Mouse (Mus musculus) gonadal fat pad, adult 2 months (tissue): ENCODE results near the gene Arhgef40. TPM values are rescaled to one million over a fixed set of nuclear protein-coding genes. Genes with fewer than 3 reads are reported as not detected.
A peak's percentile ranks its signal among the peaks of the same experiment; 100 is the strongest.
"Not testable (repeated sequence)": the region's sequence is repeated elsewhere in the genome, so short reads cannot be mapped to it uniquely, and the experiment has no call there.

Source experiments
- DNase-seq: peaks from one replicate; pipeline ENCODE4 v3.0.0-alpha.2; 2012; ENCODE audit warnings: low read depth
- polyA plus RNA-seq: library from polyadenylated mRNA; depleted of rRNA; stranded (reverse); fragments of >200 nt; gene quantifications from 2 replicates; pipeline ENCODE4 v1.2.3, GENCODE M21; 2012

The Arhgef40 gene
- polyA plus RNA-seq, 1 experiment: 103 TPM

- no peak for DNase-seq
Measured at GRCm38 (mm10) chr14:52019051-52019589, 34.6 kb downstream of the Arhgef40 start.

- no peak for DNase-seq
Measured at GRCm38 (mm10) chr14:52019590-52020340, 35.2 kb downstream of the Arhgef40 start.

- peak; percentile 78 for DNase-seq
Measured at GRCm38 (mm10) chr14:52020486-52021137, 36.1 kb downstream of the Arhgef40 start, which contains the start of gene Zfp219. Gene Zfp219, minus strand, starts transcription at chr14:52020733.

DNA sequence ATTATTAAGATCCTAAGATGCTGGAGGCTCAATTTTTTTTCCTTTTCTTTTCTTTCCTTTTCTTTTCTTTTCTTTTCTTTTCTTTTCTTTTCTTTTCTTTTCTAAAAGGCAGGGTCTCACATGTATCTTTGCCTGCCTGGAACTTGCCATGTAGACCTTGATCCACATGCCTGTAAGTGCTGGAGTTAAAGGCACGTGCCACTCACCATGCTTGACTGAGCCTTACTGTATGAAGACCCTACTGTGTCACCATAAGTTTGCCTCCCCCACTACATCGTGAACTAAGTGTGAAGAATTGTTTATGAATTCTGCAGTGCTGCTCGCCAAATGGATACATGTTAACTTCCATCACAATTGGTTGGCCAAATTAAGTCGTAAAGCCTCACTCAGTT lies 36.6 kb downstream of the Arhgef40 start:
- DNase-seq: no peak

DNA sequence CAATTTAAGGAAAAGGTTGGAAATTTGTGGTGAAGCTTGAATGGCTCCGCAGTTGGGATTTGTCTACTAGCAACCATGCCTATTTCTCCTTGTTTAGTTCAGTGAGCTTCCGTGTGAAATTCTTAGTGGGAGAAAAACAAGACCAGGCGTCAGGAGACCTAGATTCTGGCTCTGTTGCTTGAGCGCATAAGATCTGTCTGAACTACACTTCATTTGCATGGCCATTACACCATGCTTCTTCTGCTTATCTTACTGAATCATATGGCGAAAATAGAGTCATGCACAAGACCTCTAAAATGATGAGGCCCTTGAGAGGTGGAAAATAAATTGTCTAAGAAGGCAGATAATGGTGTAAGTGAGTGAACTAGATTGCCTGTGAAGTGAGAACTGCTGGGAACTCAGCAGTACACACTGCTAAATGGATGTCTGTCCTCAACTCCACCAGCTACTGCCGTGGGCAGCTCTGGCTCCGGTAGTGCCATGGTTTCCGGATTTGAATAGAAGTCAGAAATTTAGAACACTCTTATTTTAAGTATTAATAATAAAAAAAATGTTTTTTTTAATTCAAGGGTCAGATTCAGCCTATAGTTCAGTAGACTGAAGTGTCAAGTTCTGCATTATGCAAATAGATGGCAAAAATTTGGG lies 37.2 kb downstream of the Arhgef40 start:
- no peak for DNase-seq

DNA sequence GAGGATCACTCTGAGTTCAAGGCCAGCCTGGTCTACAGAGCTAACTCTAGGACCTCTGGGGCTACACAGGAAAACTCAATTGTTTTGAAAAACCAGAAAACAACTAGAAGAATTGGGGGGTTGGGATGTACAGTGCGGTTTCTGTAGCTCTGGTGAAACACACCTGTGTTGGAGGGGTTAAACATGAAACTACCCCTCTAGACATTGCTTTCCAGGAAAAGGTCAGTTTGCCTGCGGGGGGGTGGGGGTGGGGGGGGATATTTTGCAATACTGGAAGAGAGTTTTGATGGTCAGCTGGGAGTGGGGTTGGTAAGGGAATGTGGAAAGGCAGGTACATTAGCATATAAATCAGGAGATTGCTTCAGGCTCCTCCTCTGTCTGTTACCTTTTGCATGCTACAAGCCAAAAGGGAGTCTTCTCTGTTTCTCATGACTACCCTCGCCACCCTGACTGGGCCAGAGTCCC lies 37.8 kb downstream of the Arhgef40 start:
- no peak for DNase-seq

DNA sequence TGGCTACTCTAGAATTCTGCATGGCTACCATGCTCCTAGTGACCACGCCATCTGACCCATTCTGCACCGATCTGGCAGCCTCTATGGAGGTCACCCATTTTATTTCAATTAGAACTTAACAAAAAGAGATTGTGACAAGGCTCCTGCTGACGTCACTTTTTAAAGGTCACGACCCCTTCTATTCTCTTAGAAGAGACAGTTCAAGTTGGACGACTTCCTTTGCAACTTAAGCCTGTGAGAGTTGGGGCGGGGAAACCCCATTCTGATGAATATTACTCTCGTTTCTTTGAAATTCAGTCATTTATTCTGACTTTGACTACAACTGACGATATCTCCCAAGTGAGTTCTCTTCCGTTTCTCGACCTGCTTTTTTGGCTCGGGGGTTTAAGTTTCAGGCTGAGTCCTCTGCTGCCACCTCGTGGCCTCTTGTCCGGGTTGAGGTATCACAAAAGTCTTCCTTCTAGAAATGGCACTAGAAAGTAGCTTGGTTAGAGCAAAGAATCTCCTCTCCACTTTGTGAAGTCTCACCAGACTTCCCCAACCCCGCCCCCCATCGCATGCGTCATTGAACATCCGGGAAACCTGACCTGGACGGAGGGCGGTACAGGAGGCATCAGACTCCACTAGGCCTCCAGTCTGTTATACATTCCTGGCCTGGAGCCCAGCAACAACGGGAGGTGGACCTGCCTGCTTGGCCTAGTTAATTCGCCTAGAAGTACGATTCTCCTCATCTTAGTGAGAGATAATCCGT lies 38.4 kb downstream of the Arhgef40 start:
- DNase-seq: no peak

GRCm38 (mm10) chr14:52024133-52024532 lies 39.6 kb downstream of the Arhgef40 start:
- no peak for DNase-seq

DNA sequence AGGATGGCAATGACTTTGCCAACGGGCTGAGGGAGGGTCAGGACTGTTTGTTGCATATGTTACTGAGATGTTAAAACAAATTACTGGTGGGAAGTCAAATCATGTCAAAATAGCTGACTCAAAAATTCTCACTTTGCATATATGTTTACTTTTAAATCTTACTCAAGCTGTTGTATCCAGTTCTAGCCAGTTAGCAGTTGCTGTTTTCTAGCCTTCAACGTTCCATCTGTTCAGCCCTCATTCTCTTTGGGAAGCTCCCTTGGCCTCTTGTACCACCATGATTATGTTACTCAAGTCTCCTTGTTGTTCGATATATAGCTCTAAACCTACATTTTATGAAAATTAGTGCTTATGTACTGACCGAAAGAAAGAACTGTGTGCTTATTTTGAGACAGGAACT lies 41.8 kb downstream of the Arhgef40 start:
- no peak for DNase-seq

GRCm38 (mm10) chr14:52035926-52036325 lies 51.4 kb downstream of the Arhgef40 start:
- no peak for DNase-seq

GRCm38 (mm10) chr14:52039332-52039731 lies 54.8 kb downstream of the Arhgef40 start:
- DNase-seq: no peak

DNA sequence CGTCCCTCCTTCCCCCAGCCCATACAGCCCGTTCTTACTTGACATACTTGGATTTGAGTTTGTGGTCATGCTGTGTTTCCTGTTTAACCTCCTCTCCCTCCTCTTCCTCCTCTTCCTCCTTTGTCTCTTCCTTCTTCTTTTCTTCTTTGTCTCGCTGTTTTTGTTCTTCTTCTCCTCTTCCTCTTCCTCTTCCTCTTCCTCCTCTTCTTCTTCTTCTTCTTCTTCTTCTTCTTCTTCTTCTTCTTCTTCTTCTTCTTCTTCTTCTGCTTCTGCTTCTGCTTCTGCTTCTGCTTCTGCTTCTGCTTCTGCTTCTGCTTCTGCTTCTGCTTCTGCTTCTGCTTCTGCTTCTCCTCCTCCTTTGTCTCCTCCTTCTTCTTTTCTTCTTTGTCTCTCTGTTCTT lies 57.8 kb downstream of the Arhgef40 start, which contains the start of gene Olfr221:
Olfr221 (minus strand) TSS at position 101 of the 400 bp plus-strand sequence.
- DNase-seq: not testable (repeated sequence)

DNA sequence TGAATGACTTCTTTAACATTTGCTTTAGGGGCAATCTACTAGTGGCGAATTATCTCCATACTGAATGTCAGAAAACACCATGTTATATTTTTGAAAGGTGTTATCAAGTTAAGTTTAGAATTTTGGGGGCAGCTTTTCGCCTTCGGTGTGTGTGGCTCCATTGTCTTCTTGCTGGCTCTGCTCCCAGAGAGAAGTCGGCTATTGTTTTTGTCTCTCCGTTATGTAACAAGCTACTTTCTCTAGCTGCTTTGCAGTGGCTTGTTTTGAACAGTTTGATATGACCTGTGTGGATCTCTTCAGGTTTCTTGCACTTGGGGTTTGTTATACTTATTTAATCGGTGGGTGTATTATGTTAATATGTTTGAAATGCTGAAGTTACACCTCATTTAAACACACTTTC lies 58.9 kb downstream of the Arhgef40 start:
- DNase-seq: no peak

DNA sequence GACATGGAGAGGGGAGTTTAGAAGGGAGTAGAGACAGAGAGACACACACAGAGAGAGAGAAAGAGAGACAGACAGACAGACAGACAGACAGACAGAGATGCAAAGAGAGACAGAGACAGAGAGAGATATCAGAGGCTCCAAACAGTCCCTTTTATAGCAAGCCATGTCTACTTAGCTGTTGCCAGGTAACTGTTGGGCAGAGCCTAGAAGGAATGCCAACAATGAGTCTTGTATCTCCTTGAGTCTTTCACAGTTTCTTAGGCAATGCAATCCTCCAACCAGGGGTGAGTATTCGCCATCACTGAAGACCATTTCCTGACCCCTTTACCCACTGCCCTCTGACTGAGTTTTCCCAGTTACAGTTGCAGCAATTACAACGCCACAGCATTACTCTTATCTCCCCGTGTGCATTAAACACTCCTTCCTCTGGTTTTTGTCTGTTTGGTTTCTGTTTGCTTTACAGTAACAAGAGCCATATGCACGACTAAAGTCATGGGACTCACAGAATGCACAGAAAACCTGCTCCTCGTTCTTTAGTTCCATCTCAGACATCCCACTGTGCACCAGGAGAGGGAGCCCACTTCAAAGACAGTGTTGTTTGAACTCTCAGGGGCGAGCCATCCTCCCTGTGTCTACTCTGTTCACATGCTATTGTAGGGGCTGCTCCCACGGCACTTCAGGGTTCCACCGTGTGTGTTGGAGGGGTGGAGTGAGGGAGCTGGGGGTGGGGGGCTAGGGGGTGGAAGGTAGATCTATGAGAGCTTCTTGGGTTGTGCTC lies 60.6 kb downstream of the Arhgef40 start:
- no peak for DNase-seq

DNA sequence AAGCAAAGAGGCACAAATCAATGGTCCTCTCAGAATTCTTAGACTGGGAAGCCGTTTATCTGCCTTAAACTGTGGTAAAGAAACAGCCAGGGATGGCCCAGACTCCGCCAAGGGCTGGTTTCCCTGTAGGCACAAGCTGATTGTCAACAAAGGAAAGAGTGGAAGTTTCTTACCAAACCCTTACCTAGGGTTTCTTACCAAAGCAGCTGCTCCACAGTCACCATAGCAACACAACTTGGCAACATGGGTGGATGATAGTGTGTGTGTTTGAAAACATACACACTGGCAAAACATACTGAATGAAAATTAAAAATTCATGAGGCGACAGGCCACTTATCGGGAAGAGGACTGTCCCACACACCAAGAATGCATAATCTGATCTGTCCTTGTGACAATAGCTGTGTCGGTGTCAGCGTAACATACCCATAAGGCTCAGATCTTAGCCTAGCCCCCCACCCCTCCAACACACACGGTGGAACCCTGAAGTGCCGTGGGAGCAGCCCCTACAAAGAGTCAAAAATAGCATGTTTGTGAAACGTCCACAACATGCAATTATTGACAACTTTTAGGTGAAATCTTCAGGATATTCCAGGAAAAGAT lies 61.5 kb downstream of the Arhgef40 start:
- DNase-seq: no peak

- not testable (repeated sequence) for DNase-seq
Measured at GRCm38 (mm10) chr14:52052720-52053119, 68.2 kb downstream of the Arhgef40 start.
